Mouse (Mus musculus) erythroblast, embryonic 14.5 days (primary cell): ENCODE results near the gene Lrrc36. TPM values are rescaled to one million over a fixed set of nuclear protein-coding genes. Genes with fewer than 3 reads are reported as not detected.
A peak's percentile ranks its signal among the peaks of the same experiment; 100 is the strongest.

ENCODE experiments used
- H3K27me3 ChIP-seq: 2 replicates; pipeline ENCODE4 v1.6.1; 2012; ENCODE audit warnings: inconsistent platforms; ENCODE audit not compliant: control insufficient read depth
- H3K36me3 ChIP-seq: 2 replicates; pipeline ENCODE4 v1.6.1; 2012; ENCODE audit warnings: mild to moderate bottlenecking, inconsistent platforms; ENCODE audit not compliant: control insufficient read depth
- H3K4me1 ChIP-seq: 2 replicates; pipeline ENCODE4 v1.6.1; 2012; ENCODE audit warnings: inconsistent platforms; ENCODE audit not compliant: control insufficient read depth
- H3K4me3 ChIP-seq: replicated peaks from 2 replicates; pipeline ENCODE3; 2012; ENCODE audit warnings: moderate library complexity, mild to moderate bottlenecking, inconsistent platforms
- H3K9me3 ChIP-seq: 2 replicates; pipeline ENCODE4 v1.6.1; 2012; ENCODE audit warnings: low read length, inconsistent platforms, mixed read lengths; ENCODE audit not compliant: control insufficient read depth
- GATA1 ChIP-seq: IDR thresholded peaks from 2 replicates; pipeline ENCODE4 v1.6.1; 2012; ENCODE audit warnings: low read length, inconsistent platforms, mixed read lengths
- TAL1 ChIP-seq: IDR thresholded peaks from 3 replicates; pipeline ENCODE4 v1.6.1; 2012; ENCODE audit warnings: low read length, inconsistent platforms, mixed read lengths
- polyA plus RNA-seq: library from polyadenylated mRNA; stranded (reverse); fragments of >175 nt; gene quantifications from 2 replicates; pipeline ENCODE4 v1.2.3, GENCODE M21; 2012

The Lrrc36 gene
- polyA plus RNA-seq, 1 experiment = 0.03 TPM

DNA sequence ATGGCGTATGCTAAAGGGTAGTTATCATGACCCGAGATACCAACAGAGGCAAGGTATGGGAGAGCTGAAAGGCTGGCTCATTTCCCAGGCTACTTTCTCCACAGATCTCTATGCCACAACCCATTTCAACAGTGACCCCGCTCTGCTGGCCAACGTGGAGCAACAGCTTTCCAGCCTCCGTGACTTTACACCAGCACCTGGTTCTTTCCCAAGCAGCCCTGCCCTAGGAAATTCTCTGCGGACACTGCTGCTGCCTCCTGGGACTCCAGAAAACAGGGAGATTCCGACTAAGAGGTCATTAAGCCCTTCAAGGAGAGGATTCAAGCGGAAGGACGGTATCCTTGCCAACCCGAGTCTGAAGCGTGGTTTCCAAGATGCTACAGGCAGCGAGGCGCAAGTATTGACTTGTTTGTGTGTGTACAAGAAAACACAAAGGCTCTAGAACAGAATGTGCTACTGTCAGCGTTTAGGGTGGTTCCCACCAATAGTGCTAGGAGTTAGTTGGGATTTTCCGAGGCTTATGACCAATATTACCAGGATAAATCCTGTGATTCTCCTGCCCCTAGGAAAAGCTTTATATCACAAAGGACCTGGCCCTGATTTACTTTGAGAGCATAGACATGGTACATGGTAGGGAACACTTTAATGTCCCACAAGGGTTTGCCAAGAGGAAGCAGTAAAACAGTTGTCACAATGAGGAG is 38.7 kb downstream of the Lrrc36 start:
- Histone ChIP-seq H3K4me3 (no peak overlapping the region), H3K9me3 (no peaks in the 10 kb centered on the region), H3K36me3 (no peaks in the 10 kb centered on the region), H3K27me3 (peaks cover 6% of the 10 kb centered on the region; the same call in 1 of the 2 replicates), H3K4me1 (peaks cover 70% of the 10 kb centered on the region)
- TF ChIP-seq GATA1 (no peak), TAL1 (no peak)

DNA sequence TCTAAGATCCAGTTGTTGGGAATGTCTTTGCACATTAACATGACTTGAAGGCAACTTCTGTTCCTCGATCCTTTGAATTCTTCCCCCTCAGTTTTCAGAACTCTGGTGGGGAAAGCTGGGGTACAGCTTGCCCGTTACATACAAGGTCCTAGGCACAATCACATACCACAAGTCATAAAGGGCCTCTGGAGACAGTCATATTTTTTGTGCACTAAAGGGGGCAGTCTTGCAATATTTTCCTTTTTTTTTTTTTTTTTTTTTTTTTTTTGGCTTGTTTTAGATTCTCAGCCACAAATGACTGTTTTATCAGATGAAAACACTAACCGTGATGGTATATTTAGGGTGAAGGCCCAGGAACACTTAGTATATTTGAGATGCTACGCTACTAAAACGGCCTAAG is 39.9 kb downstream of the Lrrc36 start:
- H3K27me3 ChIP-seq = peaks cover 14% of the 10 kb centered on the region
- H3K4me3 ChIP-seq = no peak overlapping the region
- H3K4me1 ChIP-seq = peaks cover 61% of the 10 kb centered on the region
- no peaks in the 10 kb centered on the region for H3K36me3 ChIP-seq
- TF ChIP-seq TAL1 (no peak), GATA1 (no peak)
- no peaks in the 10 kb centered on the region for H3K9me3 ChIP-seq

DNA sequence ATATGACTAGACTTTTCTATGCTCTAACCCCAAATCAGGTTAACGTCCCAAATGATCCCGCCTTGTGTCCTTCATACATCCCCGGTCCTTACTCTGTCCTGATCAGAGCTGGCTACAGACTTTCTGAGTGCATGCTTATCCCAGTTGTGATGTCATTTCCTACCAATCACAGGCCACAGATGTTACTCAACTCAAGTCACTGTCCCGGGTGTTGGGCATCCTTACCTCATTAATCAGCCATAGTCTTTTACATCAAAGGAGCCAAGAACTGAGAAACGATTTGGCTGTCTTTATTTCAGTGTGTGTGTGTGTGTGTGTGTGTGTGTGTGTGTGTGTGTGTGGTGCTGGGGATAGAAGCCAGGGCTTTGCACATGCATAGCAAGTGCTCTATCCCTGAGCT is 40.7 kb downstream of the Lrrc36 start:
- TF ChIP-seq TAL1 (no peak), GATA1 (no peak)
- H3K27me3 ChIP-seq = peaks cover 18% of the 10 kb centered on the region
- H3K4me3 ChIP-seq = no peak overlapping the region
- H3K36me3 ChIP-seq = no peaks in the 10 kb centered on the region
- H3K4me1 ChIP-seq = peaks cover 53% of the 10 kb centered on the region
- no peaks in the 10 kb centered on the region for H3K9me3 ChIP-seq

DNA sequence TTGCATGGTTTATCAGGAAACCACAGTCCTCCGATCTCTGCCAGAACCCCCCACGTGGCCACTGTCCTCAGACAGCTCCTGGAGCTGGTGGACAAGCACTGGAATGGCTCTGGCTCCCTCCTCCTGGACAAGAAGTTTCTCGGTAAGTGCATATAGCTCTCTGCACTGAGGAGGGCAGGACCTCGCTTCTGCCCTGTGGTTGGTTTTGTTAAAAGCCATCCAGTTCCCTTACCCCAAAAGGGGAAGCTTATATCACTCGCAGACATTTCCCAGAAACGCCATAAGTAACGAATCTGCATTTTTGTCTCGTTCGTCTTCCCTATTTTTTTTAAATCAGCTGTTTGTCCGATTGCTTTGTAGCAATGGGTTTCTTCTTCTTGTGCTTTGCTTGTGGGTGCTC is 41.8 kb downstream of the Lrrc36 start:
- TF ChIP-seq GATA1 (no peak), TAL1 (no peak)
- H3K4me1 ChIP-seq = peaks cover 42% of the 10 kb centered on the region
- no peaks in the 10 kb centered on the region for H3K9me3 ChIP-seq
- H3K36me3 ChIP-seq = no peaks in the 10 kb centered on the region
- H3K4me3 ChIP-seq = peak overlapping the region; percentile 25
- H3K27me3 ChIP-seq = peaks cover 21% of the 10 kb centered on the region

DNA sequence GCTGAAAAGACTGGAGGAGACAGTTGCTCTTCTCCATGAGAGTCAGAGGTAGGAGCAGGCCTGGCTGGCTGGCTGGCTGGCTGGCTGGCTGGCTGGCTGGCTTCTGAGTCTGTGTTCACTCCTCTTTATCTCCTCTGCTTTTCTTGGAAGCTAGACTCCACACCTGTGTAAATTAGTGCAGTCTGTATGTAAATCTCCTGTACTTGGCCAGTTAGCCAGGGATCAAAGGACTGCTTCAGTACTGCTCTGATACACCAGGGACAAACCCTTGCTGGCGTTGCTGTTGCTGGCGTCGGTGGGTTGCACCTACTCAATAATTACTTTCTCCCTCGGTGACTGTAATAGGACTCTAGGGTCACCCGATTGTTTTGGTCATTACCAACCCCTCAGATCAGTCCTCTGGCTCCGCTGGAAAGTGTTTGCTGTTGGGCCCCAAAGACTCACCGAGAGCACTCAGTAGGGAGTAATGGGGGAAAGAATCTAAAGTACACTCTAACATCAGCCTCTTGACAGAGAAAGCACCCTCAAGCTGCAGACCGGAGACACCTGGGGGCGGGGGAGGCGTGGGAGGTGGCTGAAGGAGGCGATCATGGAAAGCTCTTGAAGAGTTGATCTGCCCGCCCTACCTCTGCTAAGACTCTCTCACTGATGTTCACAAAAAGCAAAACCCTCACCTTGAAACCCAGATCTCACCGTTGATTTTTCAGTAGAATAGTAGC is 47.9 kb downstream of the Lrrc36 start:
- Histone ChIP-seq H3K4me3 (no peak overlapping the region), H3K4me1 (peaks cover 9% of the 10 kb centered on the region), H3K27me3 (peaks cover 39% of the 10 kb centered on the region), H3K9me3 (no peaks in the 10 kb centered on the region), H3K36me3 (no peaks in the 10 kb centered on the region)
- TF ChIP-seq GATA1 (no peak), TAL1 (no peak)

DNA sequence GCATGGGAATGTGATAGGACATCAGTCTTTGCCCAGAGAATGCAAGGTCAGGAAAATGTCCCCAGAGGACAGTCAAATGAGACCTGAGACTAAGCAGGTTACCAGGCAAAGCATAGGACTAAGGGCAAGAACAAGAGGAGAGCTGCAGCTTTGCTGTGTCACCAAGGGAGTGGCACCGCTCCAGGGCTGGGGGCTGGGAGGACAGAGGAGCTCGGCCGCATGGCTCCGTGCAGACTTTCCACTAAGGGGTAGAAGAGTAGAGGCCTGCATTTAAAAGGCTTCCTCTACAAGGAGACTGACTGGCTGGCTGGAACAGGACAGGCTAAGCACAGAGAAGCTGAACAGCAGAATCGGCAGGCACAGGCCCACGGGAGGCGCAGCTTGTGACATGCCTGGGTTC is 51.2 kb downstream of the Lrrc36 start:
- H3K27me3 ChIP-seq = peaks cover 34% of the 10 kb centered on the region
- peaks cover 21% of the 10 kb centered on the region for H3K4me1 ChIP-seq
- no peaks in the 10 kb centered on the region for H3K9me3 ChIP-seq
- TF ChIP-seq GATA1 (no peak), TAL1 (no peak)
- H3K36me3 ChIP-seq = no peaks in the 10 kb centered on the region
- H3K4me3 ChIP-seq = no peak overlapping the region

DNA sequence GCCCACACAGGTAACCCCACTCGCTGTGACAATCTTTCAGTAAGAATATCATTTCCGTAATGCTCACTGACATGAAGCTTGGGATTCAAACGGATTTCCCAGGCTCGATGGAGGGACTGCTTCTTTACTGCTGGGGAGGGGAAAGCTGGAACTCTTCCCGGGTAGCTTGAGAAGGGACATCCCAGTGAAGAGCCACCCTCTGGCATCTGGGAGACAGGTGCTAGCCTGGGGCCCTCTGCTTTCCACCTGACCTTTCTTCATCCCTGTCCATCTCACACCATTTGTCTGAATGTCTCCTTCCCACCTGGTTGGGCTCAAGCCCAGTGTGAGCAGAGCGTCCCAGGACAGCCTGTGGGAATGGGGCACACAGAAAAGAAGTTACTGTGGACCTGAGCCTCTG is 52.9 kb downstream of the Lrrc36 start:
- H3K4me3 ChIP-seq = no peak overlapping the region
- no peaks in the 10 kb centered on the region for H3K9me3 ChIP-seq
- H3K36me3 ChIP-seq = no peaks in the 10 kb centered on the region
- TF ChIP-seq GATA1 = no peak
- no peak for TF ChIP-seq TAL1
- H3K27me3 ChIP-seq = peaks cover 45% of the 10 kb centered on the region
- peaks cover 38% of the 10 kb centered on the region for H3K4me1 ChIP-seq

DNA sequence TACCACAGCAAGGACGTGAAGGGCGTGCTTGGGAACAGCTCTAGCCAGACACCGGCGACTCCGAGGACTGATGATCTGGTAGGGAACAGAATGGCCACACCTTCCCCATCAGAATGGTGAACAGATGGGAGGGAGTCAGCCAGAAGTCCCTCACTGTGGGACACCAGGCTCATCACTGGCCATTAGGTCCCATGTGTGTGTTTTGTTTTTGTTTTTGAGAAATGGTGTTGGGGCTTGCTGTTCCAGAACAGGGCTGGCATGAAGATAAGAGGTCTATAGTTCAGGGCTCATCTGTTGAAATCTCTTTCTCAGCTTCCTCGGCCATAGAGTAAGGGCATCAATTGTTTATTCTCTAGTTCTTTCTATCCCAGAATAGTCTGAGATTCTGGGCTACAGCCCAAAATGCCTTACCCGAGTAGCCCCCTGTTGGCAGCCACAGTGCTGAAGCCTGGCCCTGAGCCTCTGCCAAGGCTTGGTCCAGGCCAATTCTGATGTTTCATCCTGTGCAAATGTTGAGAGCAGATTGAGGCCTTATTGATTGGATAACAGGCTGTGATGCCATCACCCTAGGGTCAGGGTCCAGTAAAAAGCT is 53.4 kb downstream of the Lrrc36 start:
- TF ChIP-seq TAL1 (no peak), GATA1 (no peak)
- Histone ChIP-seq H3K4me1 (peaks cover 43% of the 10 kb centered on the region), H3K4me3 (no peak overlapping the region), H3K27me3 (peaks cover 50% of the 10 kb centered on the region), H3K36me3 (no peaks in the 10 kb centered on the region), H3K9me3 (no peaks in the 10 kb centered on the region)

DNA sequence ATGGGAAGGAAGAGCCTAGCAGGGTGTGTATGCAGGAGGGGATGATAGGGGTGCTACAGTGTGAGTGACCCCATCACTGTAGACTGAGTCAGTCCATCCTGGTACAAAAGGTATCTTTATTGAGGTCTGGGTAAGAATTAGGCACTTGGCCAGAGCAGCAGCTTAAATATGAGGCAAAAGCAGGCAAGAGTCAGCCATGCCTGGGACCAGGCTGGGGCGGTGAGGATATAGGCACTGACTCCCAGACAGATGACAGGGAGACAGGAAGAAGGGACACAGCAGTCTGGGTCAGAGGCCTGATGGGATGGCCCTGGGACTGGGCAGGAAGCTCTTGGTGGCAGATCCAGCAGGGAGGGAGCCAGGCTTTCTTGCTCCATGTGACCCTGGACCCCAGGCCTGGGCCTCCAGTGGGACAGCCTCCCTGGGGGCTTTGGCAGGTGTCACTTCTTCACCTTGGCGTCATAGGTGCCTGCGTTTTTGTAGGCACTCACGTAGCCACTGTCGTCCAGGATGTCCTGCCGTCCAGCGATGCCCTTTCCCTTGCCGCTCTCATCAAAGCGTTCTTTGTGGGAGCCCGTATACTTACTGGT is 54.1 kb downstream of the Lrrc36 start:
- H3K4me1 ChIP-seq = peaks cover 43% of the 10 kb centered on the region
- no peak overlapping the region for H3K4me3 ChIP-seq
- TF ChIP-seq GATA1 (no peak), TAL1 (no peak)
- H3K27me3 ChIP-seq = peaks cover 57% of the 10 kb centered on the region
- H3K36me3 ChIP-seq = no peaks in the 10 kb centered on the region
- H3K9me3 ChIP-seq = no peaks in the 10 kb centered on the region
